Mouse (Mus musculus) ovary, postnatal 36 days (tissue): ENCODE results near the gene Trim9.

Source experiments
- DNase-seq: peaks from one replicate; pipeline ENCODE4 v3.0.0; 2022; ENCODE audit warnings: low spot score, mixed read lengths

Gene Trim9

GRCm38 (mm10) chr12:70212501-70212900, 134.9 kb downstream of the Trim9 start:
- no peak for DNase-seq

GRCm38 (mm10) chr12:70208214-70208613, 139.2 kb downstream of the Trim9 start:
- no peak for DNase-seq

- DNase-seq = no peak
Observed at GRCm38 (mm10) chr12:70204433-70204832, 143.0 kb downstream of the Trim9 start.

- DNase-seq = no peak
Observed at GRCm38 (mm10) chr12:70201926-70202529, 145.4 kb downstream of the Trim9 start.

GRCm38 (mm10) chr12:70196341-70196740, 151.1 kb downstream of the Trim9 start:
- DNase-seq = no peak

GRCm38 (mm10) chr12:70195426-70195825, 152.0 kb downstream of the Trim9 start:
- no peak for DNase-seq
